Mouse (Mus musculus) hindbrain, embryonic 11.5 days (tissue): Measurements from ENCODE around the gene Lamb1. TPM values are rescaled to one million over a fixed set of nuclear protein-coding genes. Genes with fewer than 3 reads are reported as not detected.
A peak's percentile ranks its signal among the peaks of the same experiment; 100 is the strongest.

ENCODE experiments used
- ATAC-seq: fragments of 200-750 bp; cut with Nextera tagmentation; 2 replicates; pipeline ENCODE4 v1.8.0; 2017; ENCODE audit warnings: mild to moderate bottlenecking, moderate TSS enrichment, moderate library complexity; ENCODE audit not compliant: low FRiP score
- DNase-seq: peaks from one replicate; pipeline ENCODE4 v3.0.0-alpha.2; 2015; ENCODE audit warnings: low spot score
- H3K27ac ChIP-seq: fragments of 300-500 bp; sonication (generic); 2 replicates; pipeline ENCODE4 v1.5.1; 2014; ENCODE audit warnings: mild to moderate bottlenecking, low read depth, low read length
- H3K27me3 ChIP-seq: fragments of 300-500 bp; sonication (generic); 2 replicates; pipeline ENCODE4 v1.6.1; 2014; ENCODE audit warnings: mild to moderate bottlenecking, low read length, moderate library complexity, mixed read lengths; ENCODE audit not compliant: control insufficient read depth, insufficient read depth
- H3K36me3 ChIP-seq: fragments of 300-500 bp; sonication (generic); 2 replicates; pipeline ENCODE4 v1.6.1; 2014; ENCODE audit warnings: mild to moderate bottlenecking, low read length, moderate library complexity, mixed read lengths; ENCODE audit not compliant: control insufficient read depth, insufficient read depth
- H3K4me1 ChIP-seq: fragments of 300-500 bp; sonication (generic); replicated peaks from 2 replicates; pipeline ENCODE4 v1.6.1; 2014; ENCODE audit warnings: low read length, mixed read lengths; ENCODE audit not compliant: control insufficient read depth, insufficient read depth
- H3K4me2 ChIP-seq: fragments of 300-500 bp; sonication (generic); replicated peaks from 2 replicates; pipeline ENCODE4 v1.6.1; 2014; ENCODE audit warnings: mild to moderate bottlenecking, low read depth, low read length
- H3K4me3 ChIP-seq: fragments of 300-500 bp; sonication (generic); 2 replicates; pipeline ENCODE4 v1.5.1; 2014; ENCODE audit warnings: low read depth, low read length
- H3K9ac ChIP-seq: fragments of 300-500 bp; sonication (generic); 2 replicates; pipeline ENCODE4 v1.6.1; 2014; ENCODE audit warnings: low read depth, low read length
- H3K9me3 ChIP-seq: fragments of 300-500 bp; sonication (generic); 2 replicates; pipeline ENCODE4 v1.6.1; 2016; ENCODE audit warnings: low read length; ENCODE audit not compliant: control insufficient read depth
- WGBS: fragments of 180-500 bp; shearing (Covaris S2); extraction: QIAGEN DNeasy Blood & Tissue Kit; methylation state at CpG from one replicate; pipeline ENCODE4 v1.1.7; 2014; 5-methylcytosine and 5-hydroxymethylcytosine counted together
- polyA plus RNA-seq: library from polyadenylated mRNA; unstranded; fragments of >200 nt; fragmentation: Nextera tagmentation; extraction: Ambion mirVana; gene quantifications from 2 replicates; pipeline ENCODE4 v1.2.1, GENCODE M21; 2014

Lamb1 gene
- polyA plus RNA-seq, 1 experiment from 2014 or later: 21.2 TPM

DNA sequence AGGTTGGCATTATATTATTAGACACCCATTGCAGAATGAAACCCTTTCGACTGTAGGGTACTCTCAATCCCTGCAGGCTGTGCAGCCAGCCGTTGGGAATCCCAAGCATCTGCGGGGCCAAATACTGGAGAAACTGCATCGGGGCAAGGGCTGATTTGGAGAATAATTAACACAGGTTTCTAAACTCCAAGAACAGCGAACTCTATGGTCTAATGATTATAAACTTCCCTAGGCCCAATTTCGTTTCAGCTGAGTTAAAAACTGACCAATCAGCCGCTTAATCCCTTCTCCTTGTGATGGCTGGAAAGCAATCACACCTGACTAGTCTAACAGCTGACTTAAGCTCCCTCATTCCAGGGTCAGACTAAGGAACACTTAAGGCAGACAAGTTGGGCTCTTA is 1.1 kb upstream of the Lamb1 start:
- Histone ChIP-seq H3K4me1 (peaks cover 2% of the 10 kb centered on the region; the same call in 1 of the 2 replicates), H3K9me3 (no peaks in the 10 kb centered on the region), H3K9ac (no peak overlapping the region), H3K27me3 (peaks cover 32% of the 10 kb centered on the region), H3K36me3 (no peaks in the 10 kb centered on the region), H3K4me3 (no peak overlapping the region), H3K27ac (no peak overlapping the region), H3K4me2 (no peak overlapping the region)
- DNase-seq: no peak
- WGBS: 28% methylated on average over 7 of the region's 7 CpGs
- ATAC-seq: no peak

DNA sequence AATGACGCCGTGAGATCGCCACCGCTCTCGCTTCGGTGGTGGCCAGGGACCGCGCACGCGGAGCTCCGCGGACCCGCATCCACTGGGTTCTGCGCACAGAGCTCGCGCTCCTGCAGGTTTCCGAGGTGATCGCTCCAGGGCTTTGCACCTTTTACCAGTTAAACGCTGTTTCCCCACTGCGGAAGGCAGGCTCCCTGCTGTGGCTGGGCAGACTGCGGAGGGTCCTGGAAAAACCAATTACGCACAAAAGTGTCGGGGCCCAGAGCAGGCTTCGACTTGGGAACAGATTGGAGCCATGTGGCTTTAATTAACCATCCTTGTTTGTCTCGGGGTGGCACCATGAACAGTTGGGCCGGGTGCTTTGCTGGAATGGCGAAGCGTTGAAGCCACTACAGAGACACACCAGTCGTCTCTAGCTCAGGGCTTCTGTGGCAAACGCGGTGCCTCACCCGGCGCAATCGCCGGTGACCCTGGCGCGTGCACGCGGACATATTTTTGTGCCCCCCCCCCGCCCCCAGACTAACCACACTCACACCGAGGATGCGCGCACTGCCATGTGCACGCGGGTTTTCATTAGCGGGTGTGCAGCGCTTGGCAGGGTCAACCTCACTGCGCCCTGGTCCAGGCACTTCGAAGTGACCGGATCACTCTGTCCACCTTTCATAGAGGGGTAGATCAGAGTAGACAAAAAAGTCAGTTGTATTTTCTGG is 843 bp downstream of the Lamb1 start:
- Histone ChIP-seq H3K4me2 (peak overlapping the region; percentile 68), H3K36me3 (no peaks in the 10 kb centered on the region), H3K4me3 (peak overlapping the region; percentile 40), H3K9ac (0 out of 2 replicates have a peak overlapping the region, but pooled peaks have one; percentile 15), H3K9me3 (no peaks in the 10 kb centered on the region), H3K27me3 (peaks cover 32% of the 10 kb centered on the region), H3K4me1 (peaks cover 2% of the 10 kb centered on the region; the same call in 1 of the 2 replicates), H3K27ac (no peak overlapping the region)
- ATAC-seq (peak; percentile 27; the same call in 1 of the 2 replicates), DNase-seq (peak; percentile 53)
- WGBS: under 1% methylated on average over 50 of the region's 50 CpGs

DNA sequence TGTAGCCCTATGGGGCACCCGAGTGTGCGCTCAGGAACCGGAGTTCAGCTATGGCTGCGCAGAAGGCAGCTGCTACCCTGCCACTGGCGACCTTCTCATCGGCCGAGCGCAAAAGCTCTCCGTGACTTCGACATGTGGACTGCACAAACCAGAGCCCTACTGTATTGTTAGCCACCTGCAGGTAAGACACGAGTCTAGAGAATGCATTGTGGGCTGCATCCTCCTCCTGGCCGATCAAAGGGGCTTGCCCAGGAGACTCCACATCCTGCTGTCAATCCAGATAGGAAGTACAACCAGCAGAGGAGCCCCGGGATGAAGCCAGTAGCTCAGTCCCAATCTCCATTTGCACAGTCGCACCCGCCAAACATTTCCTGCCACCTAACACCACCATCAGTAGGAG is 1.7 kb downstream of the Lamb1 start:
- no peaks in the 10 kb centered on the region for H3K9me3 ChIP-seq
- peaks cover 2% of the 10 kb centered on the region; the same call in 1 of the 2 replicates for H3K4me1 ChIP-seq
- WGBS: 7% methylated on average over 15 of the region's 15 CpGs
- H3K4me2 ChIP-seq: peak overlapping the region; percentile 68
- H3K27ac ChIP-seq: no peak overlapping the region
- peak; percentile 39 for DNase-seq
- peak overlapping the region; percentile 40 for H3K4me3 ChIP-seq
- peaks cover 32% of the 10 kb centered on the region for H3K27me3 ChIP-seq
- H3K36me3 ChIP-seq: no peaks in the 10 kb centered on the region
- no peak; the same call in 1 of the 2 replicates for ATAC-seq
- no peak overlapping the region for H3K9ac ChIP-seq

DNA sequence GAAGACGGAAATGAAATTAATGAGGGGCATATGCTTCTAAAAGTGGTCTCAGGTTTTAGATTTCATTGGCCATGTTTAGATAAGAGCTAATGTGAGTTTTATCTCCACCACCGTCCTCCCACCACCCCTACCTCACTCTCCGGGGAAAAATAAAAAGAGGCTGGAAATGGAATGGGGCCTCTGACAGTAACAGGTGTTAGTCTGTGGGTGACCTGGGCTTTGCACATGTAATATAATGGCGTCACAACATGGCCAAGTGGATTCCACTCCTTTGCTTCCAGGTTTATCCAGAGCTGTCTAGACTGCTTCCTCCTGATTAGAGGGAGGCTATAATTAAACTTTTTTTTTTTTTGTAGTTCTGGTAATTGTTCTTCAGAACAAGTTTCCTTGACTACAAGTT is 2.3 kb downstream of the Lamb1 start:
- Histone ChIP-seq H3K4me2 (no peak overlapping the region), H3K27me3 (peaks cover 32% of the 10 kb centered on the region)

DNA sequence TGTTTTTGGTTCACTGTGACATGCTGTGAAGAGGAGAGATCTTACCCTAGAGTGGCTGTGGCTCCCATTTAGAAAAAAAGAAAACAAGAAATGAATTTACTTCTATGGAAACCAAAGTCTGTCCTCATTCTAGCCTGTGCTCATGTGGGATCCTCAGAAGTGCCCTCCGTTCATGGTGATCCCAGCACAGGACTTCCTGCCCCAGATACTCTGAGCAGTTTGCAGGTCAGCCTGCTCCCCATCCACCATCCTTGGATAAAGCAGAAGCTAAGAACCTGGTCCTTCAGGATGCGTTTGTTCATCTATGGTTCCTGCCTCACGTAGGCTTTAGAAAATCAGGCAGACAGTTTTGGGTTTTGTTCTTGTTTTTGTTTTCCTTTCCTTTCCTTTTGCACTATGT is 3.3 kb downstream of the Lamb1 start:
- Histone ChIP-seq H3K4me2 (no peak overlapping the region), H3K27me3 (peaks cover 30% of the 10 kb centered on the region), H3K4me3 (no peak overlapping the region), H3K27ac (no peak overlapping the region), H3K4me1 (peaks cover 2% of the 10 kb centered on the region; the same call in 1 of the 2 replicates), H3K9ac (no peak overlapping the region), H3K9me3 (no peaks in the 10 kb centered on the region), H3K36me3 (no peaks in the 10 kb centered on the region)
- ATAC-seq (no peak), DNase-seq (no peak)
- 75% methylated on average over 3 of the region's 3 CpGs for WGBS

More for the DNA sequence above, 2.3 kb downstream of the Lamb1 start:
- no peaks in the 10 kb centered on the region for H3K9me3 ChIP-seq
- H3K27ac ChIP-seq: no peak overlapping the region
- WGBS: 61% methylated on average over 4 of the region's 4 CpGs
- no peak for DNase-seq
- no peak overlapping the region for H3K9ac ChIP-seq
- H3K36me3 ChIP-seq: no peaks in the 10 kb centered on the region
- peaks cover 2% of the 10 kb centered on the region; the same call in 1 of the 2 replicates for H3K4me1 ChIP-seq
- no peak for ATAC-seq
- H3K4me3 ChIP-seq: no peak overlapping the region

DNA sequence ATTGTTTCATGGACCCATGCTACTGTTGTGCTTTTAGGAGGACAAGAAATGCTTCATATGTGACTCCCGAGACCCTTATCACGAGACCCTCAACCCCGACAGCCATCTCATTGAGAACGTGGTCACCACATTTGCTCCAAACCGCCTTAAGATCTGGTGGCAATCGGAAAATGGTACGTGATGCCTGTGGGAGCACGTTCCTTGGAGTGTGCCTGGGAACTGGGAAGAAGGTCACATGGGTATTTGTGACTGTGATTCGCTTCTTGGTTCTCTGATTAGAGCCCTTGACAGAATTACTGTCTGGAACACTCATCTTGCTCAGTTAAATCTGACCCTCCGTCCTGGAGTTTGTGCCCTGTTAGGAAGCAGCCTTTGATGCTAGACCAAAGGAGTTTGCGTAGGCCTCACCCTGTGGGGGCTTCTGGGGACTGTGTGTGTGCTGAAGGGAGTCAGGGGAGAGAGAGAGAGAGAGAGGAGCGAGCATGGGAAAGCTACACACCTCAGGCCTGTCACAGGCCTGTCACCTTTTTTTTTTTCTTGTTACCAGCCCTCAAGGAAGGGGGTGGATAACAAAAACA is 4.1 kb downstream of the Lamb1 start:
- peaks cover 29% of the 10 kb centered on the region for H3K27me3 ChIP-seq
- 69% methylated on average over 12 of the region's 12 CpGs for WGBS
- H3K4me3 ChIP-seq: no peak overlapping the region
- H3K36me3 ChIP-seq: no peaks in the 10 kb centered on the region
- H3K4me2 ChIP-seq: no peak overlapping the region
- H3K9me3 ChIP-seq: no peaks in the 10 kb centered on the region
- H3K4me1 ChIP-seq: peaks cover 2% of the 10 kb centered on the region; the same call in 1 of the 2 replicates
- DNase-seq (no peak), ATAC-seq (no peak)
- no peak overlapping the region for H3K27ac ChIP-seq
- H3K9ac ChIP-seq: no peak overlapping the region

DNA sequence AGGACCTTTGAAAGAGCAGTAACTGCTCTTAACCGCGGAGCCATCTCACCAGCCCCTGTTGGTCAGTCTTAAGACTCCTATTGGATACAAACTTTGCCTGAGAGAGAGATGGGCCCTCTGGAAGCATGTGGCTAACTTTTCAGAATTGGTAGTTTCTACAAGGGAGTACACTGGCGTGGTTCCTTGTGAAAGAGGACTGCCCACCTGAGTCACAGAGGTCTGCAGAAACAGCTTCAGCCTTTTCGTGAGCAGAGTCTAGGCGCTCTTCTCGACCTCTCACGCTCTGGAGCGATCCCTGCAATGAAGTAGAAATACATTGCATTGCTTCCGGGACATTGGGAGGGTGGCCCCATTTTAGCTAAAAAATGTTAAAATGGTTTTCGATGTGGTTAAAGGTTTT is 5.3 kb downstream of the Lamb1 start:
- Histone ChIP-seq H3K4me3 (no peak overlapping the region), H3K4me2 (no peak overlapping the region), H3K9me3 (no peaks in the 10 kb centered on the region), H3K27me3 (peaks cover 16% of the 10 kb centered on the region), H3K27ac (no peak overlapping the region), H3K36me3 (no peaks in the 10 kb centered on the region), H3K4me1 (peaks cover 2% of the 10 kb centered on the region; the same call in 1 of the 2 replicates), H3K9ac (no peak overlapping the region)
- no peak for ATAC-seq
- WGBS: 90% methylated on average over 10 of the region's 10 CpGs
- no peak for DNase-seq

DNA sequence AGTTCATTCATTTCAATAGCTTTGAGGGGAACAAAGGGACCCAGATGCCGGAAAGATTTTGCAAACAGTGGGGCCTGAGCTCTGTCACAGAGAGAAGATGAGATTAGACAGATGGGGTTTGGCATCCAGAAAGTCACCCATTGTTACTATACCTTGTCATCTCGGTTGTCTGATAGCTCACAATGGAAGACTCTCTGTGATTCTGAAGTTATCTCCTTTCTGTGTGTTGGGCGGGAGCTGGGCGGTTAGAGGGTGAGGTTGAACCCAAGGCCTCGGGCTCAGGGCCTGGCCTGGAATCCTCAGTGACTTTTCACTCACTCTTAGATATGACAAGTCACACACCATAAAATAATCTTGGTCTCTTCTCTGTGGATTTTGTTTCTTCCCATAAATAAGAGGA is 5.7 kb downstream of the Lamb1 start:
- 75% methylated on average over 5 of the region's 5 CpGs for WGBS
- H3K27ac ChIP-seq: no peak overlapping the region
- H3K27me3 ChIP-seq: peaks cover 12% of the 10 kb centered on the region
- ATAC-seq (no peak), DNase-seq (no peak)
- no peak overlapping the region for H3K4me2 ChIP-seq
- H3K4me1 ChIP-seq: peaks cover 2% of the 10 kb centered on the region; the same call in 1 of the 2 replicates
- no peaks in the 10 kb centered on the region for H3K36me3 ChIP-seq
- H3K9me3 ChIP-seq: no peaks in the 10 kb centered on the region
- H3K9ac ChIP-seq: no peak overlapping the region
- H3K4me3 ChIP-seq: no peak overlapping the region
